10 mouse cellular contexts compared by ENCODE assay signal in the genomic region with DNA sequence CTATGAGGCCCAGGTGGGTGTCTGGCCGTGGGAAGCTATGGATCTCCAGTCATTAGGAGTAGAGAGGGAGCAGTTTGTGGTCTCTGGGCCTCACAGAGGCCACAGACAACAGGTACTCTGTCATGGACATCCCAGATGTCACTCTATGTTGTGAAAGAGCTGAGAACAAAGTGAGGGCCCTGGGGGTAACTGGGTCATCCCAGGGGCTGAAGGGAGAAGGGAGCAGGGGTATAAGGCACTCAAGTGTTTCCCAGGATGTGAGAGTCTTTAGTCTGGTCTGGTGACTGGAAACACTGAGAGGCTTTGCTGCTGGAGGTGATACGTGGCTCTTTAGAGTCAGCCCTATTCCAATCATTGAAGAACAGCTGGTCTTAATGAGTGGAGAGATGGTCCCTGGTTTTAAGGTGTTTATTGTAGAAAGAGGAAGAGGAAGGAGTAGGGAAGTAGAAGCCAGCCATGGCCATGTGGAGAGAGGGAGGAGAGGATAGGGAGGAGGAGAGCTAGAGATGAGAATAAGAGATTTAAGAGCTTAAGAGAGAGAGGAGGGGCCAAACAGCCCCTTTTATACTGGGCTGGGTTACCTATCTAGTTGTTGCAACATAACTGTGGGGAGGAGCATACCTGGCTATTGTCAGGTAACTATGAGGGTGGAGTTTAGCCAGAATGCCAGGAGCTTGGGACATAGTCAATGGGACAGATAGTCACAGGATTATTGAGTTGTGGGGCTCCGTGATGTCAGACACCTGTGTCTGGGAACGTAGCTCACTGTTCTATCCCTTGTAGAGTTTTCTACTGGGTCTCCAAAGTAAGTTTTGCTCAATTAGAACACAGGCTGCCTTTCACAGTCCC. TPM values are rescaled to one million over a fixed set of nuclear protein-coding genes. Genes with fewer than 3 reads are reported as not detected.
DNase-seq lines count a peak whose midpoint lies in the region; ATAC-seq and TF ChIP-seq lines count a peak whose summit lies in the region.
"Not testable (repeated sequence)": the region's sequence is repeated elsewhere in the genome, so short reads cannot be mapped to it uniquely, and the experiment has no call there.
"Had no signal": no experiment of that assay in that cellular context is flagged by ENCODE, and none has a peak within 500 bp of the region (broad histone marks: within the 10 kb centered on the region; RNA-seq: fewer than 3 reads in every experiment).

No protein-coding gene starts in this region.

- peaks cover 19% of the 10 kb centered on the region for H3K9me3 ChIP-seq in heart, embryonic 13.5 days
- H3K9me3 ChIP-seq in intestine, embryonic 16.5 days (ENCODE audit: control insufficient read depth, low read length); limb, embryonic 14.5 days (ENCODE audit: control insufficient read depth, low read length); midbrain, embryonic 11.5 days (ENCODE audit: control insufficient read depth, low read length): not testable (repeated sequence)

- WGBS in heart, embryonic 13.5 days = 55% methylated on average over 4 of the region's 4 CpGs
- WGBS in intestine, embryonic 16.5 days = 55% methylated on average over 3 of the region's 4 CpGs
- WGBS in limb, embryonic 14.5 days = 56% methylated on average over 3 of the region's 4 CpGs
- 57% methylated on average over 3 of the region's 4 CpGs for WGBS in midbrain, embryonic 11.5 days

- peak; percentile 6 for DNase-seq in adrenal gland, adult 2 months
- DNase-seq in limb, embryonic 14.5 days (ENCODE audit: low spot score) = peak; percentile 2
- DNase-seq in midbrain, embryonic 11.5 days (ENCODE audit: low spot score, missing footprints) = peak; percentile 81
- peak; percentile 4 for DNase-seq in splenic B cell, adult 2 months (ENCODE audit: low read depth, low spot score)

- TF ChIP-seq POLR2A in limb, embryonic 14.5 days (IDR thresholded peaks at IDR 0.05; ENCODE audit: borderline replicate concordance, extremely low read depth, insufficient read depth, insufficient read length) = not testable (repeated sequence)

- not testable (repeated sequence) for H3K27ac ChIP-seq in heart, embryonic 13.5 days (replicated peaks); intestine, embryonic 16.5 days (ENCODE audit: low read length); limb, embryonic 14.5 days (replicated peaks; ENCODE audit: low read depth, low read length); midbrain, embryonic 11.5 days (ENCODE audit: low read depth, low read length)

- H3K9ac ChIP-seq in heart, embryonic 13.5 days; intestine, embryonic 16.5 days (ENCODE audit: low read depth, low read length); limb, embryonic 14.5 days (ENCODE audit: low read depth, low read length, severe bottlenecking); midbrain, embryonic 11.5 days (ENCODE audit: low read length): not testable (repeated sequence)

- H3K27me3 ChIP-seq in heart, embryonic 13.5 days (replicated peaks); intestine, embryonic 16.5 days (replicated peaks; ENCODE audit: control insufficient read depth, insufficient read depth, low read length); limb, embryonic 14.5 days (ENCODE audit: control insufficient read depth, insufficient read depth, low read length); midbrain, embryonic 11.5 days (ENCODE audit: control insufficient read depth, insufficient read depth, low read length); splenic B cell, adult 2 months (ENCODE audit: control insufficient read depth, insufficient read depth, low read length, poor library complexity, severe bottlenecking): not testable (repeated sequence)

- not testable (repeated sequence) for H3K36me3 ChIP-seq in heart, embryonic 13.5 days; intestine, embryonic 16.5 days (ENCODE audit: control insufficient read depth, insufficient read depth, low read length); limb, embryonic 14.5 days (ENCODE audit: control insufficient read depth, insufficient read depth, low read length); midbrain, embryonic 11.5 days (ENCODE audit: control insufficient read depth, insufficient read depth, low read length); splenic B cell, adult 2 months (ENCODE audit: control insufficient read depth, insufficient read depth, low read length, poor library complexity, severe bottlenecking)

- H3K4me3 ChIP-seq in heart, embryonic 13.5 days; intestine, embryonic 16.5 days (ENCODE audit: low read length); limb, embryonic 14.5 days (replicated peaks; ENCODE audit: low read length); midbrain, embryonic 11.5 days (ENCODE audit: low read depth, low read length): not testable (repeated sequence)

- ATAC-seq in erythroid progenitor cell, adult 5-6 weeks (replicated peaks; ENCODE audit: low FRiP score, poor library complexity, severe bottlenecking) = peak; percentile 49
- ATAC-seq in heart, embryonic 13.5 days (ENCODE audit: extremely low read depth, insufficient number of reproducible peaks, low FRiP score, low TSS enrichment) = peak; percentile 73
- ATAC-seq in intestine, embryonic 16.5 days = peak; percentile 42; the same call in 1 of the 2 replicates
- peak; percentile 67 for ATAC-seq in limb, embryonic 14.5 days (ENCODE audit: low FRiP score, low read depth)
- ATAC-seq in midbrain, embryonic 11.5 days (ENCODE audit: low FRiP score) = peak; percentile 70

- H3K4me1 ChIP-seq in heart, embryonic 13.5 days; intestine, embryonic 16.5 days (ENCODE audit: control insufficient read depth, insufficient read depth, low read length); limb, embryonic 14.5 days (ENCODE audit: control insufficient read depth, insufficient read depth, low read length); midbrain, embryonic 11.5 days (ENCODE audit: control insufficient read depth, insufficient read depth, low read length): not testable (repeated sequence)

- H3K4me2 ChIP-seq in heart, embryonic 13.5 days; intestine, embryonic 16.5 days (ENCODE audit: low read depth, low read length); limb, embryonic 14.5 days (replicated peaks; ENCODE audit: low read depth, low read length, severe bottlenecking); midbrain, embryonic 11.5 days: not testable (repeated sequence)

RNA-seq across cellular contexts. Expression of a gene that starts 17.0 kb away (rescaled TPM):
- under 1 TPM in 1 of 2 experiments, not detected in 1; 0.45 TPM for total RNA-seq in adrenal gland, adult 2 months (2021)
- not detected in 2 replicates for polyA plus RNA-seq in adrenal gland, adult 2 months (2012; rRNA removed)
- not detected in 2 replicates for total RNA-seq in erythroid progenitor cell, adult 5-6 weeks (2015; ENCODE audit: low replicate concordance)
- total RNA-seq in erythroid progenitor cell, adult 5-6 weeks (2017; ENCODE audit: low replicate concordance) = not detected in 2 replicates
- polyA plus RNA-seq in heart, embryonic 13.5 days (2015; fragmentation: Nextera tagmentation; extraction: Ambion mirVana) = not detected in 2 replicates
- polyA plus RNA-seq in intestine, embryonic 16.5 days (2015; fragmentation: Nextera tagmentation; extraction: Ambion mirVana) = not detected in 2 replicates
- polyA plus RNA-seq in limb, embryonic 14.5 days (2012; rRNA removed) = not detected in 2 replicates
- not detected in 2 replicates for polyA plus RNA-seq in limb, embryonic 14.5 days (2014; fragmentation: Nextera tagmentation; extraction: Ambion mirVana)
- polyA plus RNA-seq in midbrain, embryonic 11.5 days (2014; fragmentation: Nextera tagmentation; extraction: Ambion mirVana) = not detected in 2 replicates
- total RNA-seq: left cerebral cortex, postnatal 10 days had no signal
- polyA plus RNA-seq: forebrain, embryonic 16.5 days; small intestine, adult 2 months had no signal

Comparison
In these comparisons a context has a peak if more than half of its experiments do, and no peak if none do; other contexts are left out.
1. DNase-seq: peak in every context shown above with its lines; median percentile 81 in midbrain, embryonic 11.5 days; 6 in adrenal gland, adult 2 months; 4 in splenic B cell, adult 2 months; 2 in limb, embryonic 14.5 days.